Mouse (Mus musculus) heart, adult 2 months (tissue): ENCODE measurements around the gene Dnajc8.

Experiments
- CTCF ChIP-seq: fragments of 200-600 bp; IDR thresholded peaks from 2 replicates; pipeline ENCODE4 v1.8.1; 2022; ENCODE audit warnings: antibody characterized with exemption, mild to moderate bottlenecking, moderate library complexity
- POLR2A ChIP-seq: fragments of 200-500 bp; IDR thresholded peaks from 2 replicates; pipeline ENCODE4 v1.6.1; 2011; ENCODE audit warnings: mild to moderate bottlenecking, low read depth, low read length, control low read depth; ENCODE audit not compliant: insufficient read depth

DNA sequence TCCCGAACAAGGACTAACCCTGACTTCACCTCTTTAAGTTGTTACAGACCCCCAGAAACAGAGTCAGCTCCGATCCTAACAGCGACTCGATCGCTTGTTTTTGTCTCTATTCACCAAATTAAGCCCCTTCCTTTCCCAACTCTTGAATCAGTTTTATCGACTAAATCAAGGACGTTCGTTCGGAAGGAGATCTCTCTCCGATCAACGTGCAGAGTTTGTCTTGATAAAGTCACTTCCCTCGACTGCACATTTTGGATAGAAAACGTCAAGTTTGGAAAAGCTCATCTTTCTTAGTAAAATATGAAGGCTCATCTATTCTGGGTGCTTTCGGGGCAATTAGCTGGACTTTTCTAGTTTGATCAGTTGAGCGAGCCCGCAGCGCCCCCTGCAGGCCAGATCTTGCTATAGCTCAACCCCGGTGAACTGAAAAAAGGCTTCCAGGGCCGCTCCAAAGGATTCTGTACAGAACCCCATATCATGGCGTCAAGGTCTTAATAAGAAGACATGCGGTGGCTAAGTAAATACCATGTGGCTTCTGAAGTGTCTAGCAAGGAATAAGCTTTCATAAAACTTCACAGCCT, 20.7 kb upstream of the Dnajc8 start:
- TF ChIP-seq POLR2A (no peak; the same call in 1 of the 2 replicates), CTCF (peak; percentile 99)
